Mouse (Mus musculus) MEL (cell line): Measurements from ENCODE around the gene Ccdc38.

Experiments used
- CTCF ChIP-seq, 3 experiments: IDR thresholded peaks in 2 of 3; conservative IDR thresholded peaks in 1 of 3; 2 replicates each; pipeline ENCODE4 v1.5.1; 2011 to 2012; ENCODE audit warnings: low read length in 3 of 3, low read depth in 2 of 3, mild to moderate bottlenecking in 2 of 3, improper control_type of control experiment in 1 of 3, inconsistent platforms in 1 of 3, mixed read lengths in 1 of 3, moderate library complexity in 1 of 3; ENCODE audit not compliant: control insufficient read depth in 1 of 3, insufficient read depth in 1 of 3, poor library complexity in 1 of 3, severe bottlenecking in 1 of 3
- GATA1 ChIP-seq: IDR thresholded peaks from 2 replicates; pipeline ENCODE4 v1.6.1; 2011; ENCODE audit warnings: low read depth, low read length, improper control_type of control experiment

DNA sequence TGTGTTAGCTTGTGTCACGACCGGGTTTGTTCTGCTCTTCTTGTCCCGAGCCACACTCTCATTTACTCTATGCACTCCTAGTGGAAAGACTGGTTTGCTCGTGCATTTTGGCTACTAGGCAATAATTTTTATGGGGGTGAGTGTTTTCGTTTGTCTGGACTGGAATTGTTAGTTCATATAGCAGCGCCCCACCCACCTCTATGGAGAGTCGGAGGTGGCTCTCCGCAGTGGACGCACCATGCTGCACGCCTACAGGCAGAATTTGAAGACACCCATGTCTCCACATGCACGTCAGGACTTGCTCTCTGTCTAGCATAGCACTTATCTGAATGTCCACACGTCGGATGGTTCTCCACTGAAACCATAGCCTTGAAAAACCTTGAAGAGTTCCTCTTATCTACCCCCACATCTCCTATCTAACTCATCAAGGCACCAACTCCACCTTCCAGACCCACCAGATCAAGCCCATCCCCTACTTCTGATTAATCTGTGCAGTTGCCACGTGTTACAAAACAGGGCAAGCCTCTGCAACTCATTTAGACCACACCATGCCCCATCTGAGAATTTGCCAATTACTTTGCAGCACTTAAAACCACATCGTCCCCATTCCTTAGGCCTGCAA lies 30.8 kb upstream of the Ccdc38 start:
- TF ChIP-seq GATA1 (no peak), CTCF (IDR thresholded peaks at IDR 0.05 in 2 of 3, conservative IDR thresholded peaks at IDR 0.05 in 1 of 3; ENCODE audit: control insufficient read depth in 1 of 3, insufficient read depth in 1 of 3, low read depth in 2 of 3, low read length in 3 of 3, poor library complexity in 1 of 3, severe bottlenecking in 1 of 3) (no peak)
